Mouse (Mus musculus) frontal cortex, postnatal 14 days (tissue): Measurements from ENCODE around the gene Gm17190.
"Not testable (repeated sequence)": the region's sequence is repeated elsewhere in the genome, so short reads cannot be mapped to it uniquely, and the experiment has no call there.

ENCODE experiments used
- DNase-seq, 2 experiments: peaks; one replicate each; pipeline ENCODE4 v3.0.0; 2022; ENCODE audit warnings: low spot score in 2 of 2

Gene Gm17190

GRCm38 (mm10) chr13:96081754-96082153, at the start of gene Gm17190:
Gene Gm17190, plus strand, starts transcription at chr13:96082054.
- not testable (repeated sequence) for DNase-seq

- no peak for DNase-seq
Measured at GRCm38 (mm10) chr13:96039536-96039935, 42.3 kb upstream of the Gm17190 start.

- DNase-seq = no peak
Measured at GRCm38 (mm10) chr13:96040275-96041042, 41.4 kb upstream of the Gm17190 start.

GRCm38 (mm10) chr13:96045396-96045795, 36.5 kb upstream of the Gm17190 start:
- DNase-seq = no peak

- DNase-seq = no peak
Measured at GRCm38 (mm10) chr13:96052755-96053154, 29.1 kb upstream of the Gm17190 start.

GRCm38 (mm10) chr13:96073555-96073954, 8.3 kb upstream of the Gm17190 start:
- no peak for DNase-seq

GRCm38 (mm10) chr13:96081276-96081675, 578 bp upstream of the Gm17190 start, which contains the start of gene Gm20075:
Gene Gm20075, minus strand, starts transcription at chr13:96081376.
- DNase-seq = not testable (repeated sequence)

GRCm38 (mm10) chr13:96085581-96086302, 3.9 kb downstream of the Gm17190 start:
- no peak for DNase-seq

- DNase-seq = no peak
Measured at GRCm38 (mm10) chr13:96090929-96091328, 9.1 kb downstream of the Gm17190 start.

- no peak for DNase-seq
Measured at GRCm38 (mm10) chr13:96106367-96106766, 24.5 kb downstream of the Gm17190 start.

- DNase-seq = no peak
Measured at GRCm38 (mm10) chr13:96110767-96111166, 28.9 kb downstream of the Gm17190 start.

GRCm38 (mm10) chr13:96112711-96113110, 30.9 kb downstream of the Gm17190 start:
- no peak for DNase-seq

- no peak for DNase-seq
Measured at GRCm38 (mm10) chr13:96125011-96125410, 43.2 kb downstream of the Gm17190 start.

- no peak for DNase-seq
Measured at GRCm38 (mm10) chr13:96126669-96127068, 44.8 kb downstream of the Gm17190 start.

- DNase-seq = no peak
Measured at GRCm38 (mm10) chr13:96129081-96129480, 47.2 kb downstream of the Gm17190 start.

- peak; percentile 48 to 63 for DNase-seq
Measured at GRCm38 (mm10) chr13:96131050-96131449, 49.2 kb downstream of the Gm17190 start.

GRCm38 (mm10) chr13:96131911-96132310, 50.1 kb downstream of the Gm17190 start:
- peak in 1 of 2 experiments; percentile 6 for DNase-seq

GRCm38 (mm10) chr13:96132401-96132816, 50.6 kb downstream of the Gm17190 start, which contains the start of gene Sv2c:
Gene Sv2c, minus strand, starts transcription at chr13:96132577.
- peak; percentile 44 to 47 for DNase-seq
